Mouse (Mus musculus): ENCODE data around the gene Sowahd.

Gene Sowahd

GRCm38 (mm10) chrX:37095106-37095768 lies 46.6 kb downstream of the Sowahd start:
- DNase-seq, result no peak

GRCm38 (mm10) chrX:37098681-37099080 lies 50.0 kb downstream of the Sowahd start:
- no peak for DNase-seq

Data from cerebellum, adult 11-12 months (tissue).